Mouse (Mus musculus) left cerebral cortex, adult 8-10 months (tissue): ENCODE measurements around the gene Cd81. TPM values are rescaled to one million over a fixed set of nuclear protein-coding genes. Genes with fewer than 3 reads are reported as not detected.

Source experiments
- DNase-seq, 2 experiments: peaks; one replicate each; pipeline ENCODE4 v3.0.0; 2022; ENCODE audit warnings: low spot score in 2 of 2
- total RNA-seq, 4 experiments: library from RNA; stranded (reverse); gene quantifications; 2 replicates each; pipeline ENCODE4 v1.2.4; 2022

Cd81 gene
- total RNA-seq: 100 to 1,000 TPM; 406 to 526 (median 451) TPM

DNA sequence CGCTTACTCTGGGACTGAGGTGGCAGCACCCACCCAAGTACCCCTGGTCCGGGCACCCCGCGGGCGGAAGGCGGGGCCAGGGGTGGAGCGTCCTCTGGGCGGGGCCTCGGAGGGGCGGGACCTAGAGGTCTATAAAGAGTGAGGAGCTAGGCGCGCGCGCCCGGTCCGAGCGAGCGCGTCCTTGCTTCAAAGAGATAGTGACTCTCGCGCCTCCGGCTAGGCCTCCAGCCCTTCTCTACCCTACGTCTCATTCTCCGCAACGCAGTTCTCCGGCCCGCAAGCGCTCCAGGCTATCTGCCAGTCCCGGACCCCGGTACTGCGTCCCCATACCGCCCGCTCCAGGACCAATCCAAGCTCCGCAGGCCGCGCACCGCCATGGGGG is at the start of gene Cd81:
Gene Cd81 (plus strand): TSS at position 114 of the 382 bp plus-strand sequence.
- peak; percentile 76 for DNase-seq

DNA sequence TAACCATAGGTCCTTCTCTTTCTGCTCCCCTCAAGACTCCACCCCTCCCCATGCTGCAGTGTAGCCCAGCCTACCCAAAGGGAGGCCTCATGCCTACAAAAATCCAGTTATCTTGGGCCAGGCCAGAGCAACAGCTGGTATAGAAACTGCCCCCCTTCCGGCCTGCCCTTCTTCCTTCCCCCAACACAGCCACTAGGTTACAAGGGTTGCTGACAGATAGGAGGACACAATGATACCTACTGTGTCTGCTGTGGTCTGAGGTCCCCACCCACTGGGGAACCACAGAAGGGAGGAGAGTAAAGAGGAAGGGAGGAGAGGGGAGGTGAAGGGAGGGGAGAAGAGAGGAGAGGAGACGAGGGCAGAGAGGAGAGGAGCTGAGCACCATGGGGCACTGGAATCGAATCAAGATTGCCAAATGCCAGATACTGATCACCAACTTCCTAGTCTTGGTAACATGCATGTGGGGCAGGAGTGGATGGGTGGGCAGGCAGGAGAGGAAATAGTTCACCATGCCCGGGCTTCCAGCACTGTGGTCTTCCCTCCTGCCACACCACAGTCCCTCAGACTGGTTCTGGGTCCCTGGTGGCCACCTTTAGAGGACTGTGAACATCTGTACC is 47.7 kb upstream of the Cd81 start, which contains the start of gene Tspan32:
Gene Tspan32 (plus strand): TSS at position 320 of the 617 bp plus-strand sequence.
- no peak for DNase-seq

DNA sequence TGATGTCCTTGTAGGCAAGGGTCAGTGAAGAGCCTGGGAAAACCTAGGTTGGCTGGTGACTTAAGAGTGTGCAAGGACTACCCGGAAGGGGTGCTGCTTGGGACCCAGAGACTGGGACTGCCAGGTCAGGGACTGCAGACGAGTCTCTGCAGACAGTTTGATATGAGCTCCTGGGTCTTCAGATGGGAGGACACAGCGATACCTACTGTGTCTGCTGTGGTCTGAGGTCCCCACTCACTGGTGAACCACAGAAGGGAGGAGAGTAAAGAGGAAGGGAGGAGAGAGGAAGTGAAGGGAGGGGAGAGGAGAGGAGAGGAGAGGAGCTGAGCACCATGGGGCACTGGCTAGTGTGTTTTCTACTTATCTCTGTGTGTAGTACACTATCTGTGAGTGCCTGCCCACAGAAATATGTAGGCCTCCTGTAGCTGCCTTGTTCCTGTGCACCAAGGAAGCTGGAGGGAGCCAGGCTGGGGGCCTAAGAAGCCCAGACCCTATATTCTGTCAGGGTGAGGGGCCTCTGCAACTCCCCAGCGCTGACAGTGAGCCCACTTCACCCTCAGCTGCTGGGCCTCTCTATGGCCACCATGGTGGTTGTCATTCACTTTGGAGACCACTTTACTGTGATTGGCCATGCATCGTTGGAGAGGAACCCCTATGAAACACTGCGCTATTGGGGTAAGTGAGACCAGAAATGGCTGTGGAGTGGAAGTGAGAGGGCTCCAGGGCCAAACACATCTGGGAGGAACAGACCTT is 47.0 kb upstream of the Cd81 start:
- DNase-seq: no peak

DNA sequence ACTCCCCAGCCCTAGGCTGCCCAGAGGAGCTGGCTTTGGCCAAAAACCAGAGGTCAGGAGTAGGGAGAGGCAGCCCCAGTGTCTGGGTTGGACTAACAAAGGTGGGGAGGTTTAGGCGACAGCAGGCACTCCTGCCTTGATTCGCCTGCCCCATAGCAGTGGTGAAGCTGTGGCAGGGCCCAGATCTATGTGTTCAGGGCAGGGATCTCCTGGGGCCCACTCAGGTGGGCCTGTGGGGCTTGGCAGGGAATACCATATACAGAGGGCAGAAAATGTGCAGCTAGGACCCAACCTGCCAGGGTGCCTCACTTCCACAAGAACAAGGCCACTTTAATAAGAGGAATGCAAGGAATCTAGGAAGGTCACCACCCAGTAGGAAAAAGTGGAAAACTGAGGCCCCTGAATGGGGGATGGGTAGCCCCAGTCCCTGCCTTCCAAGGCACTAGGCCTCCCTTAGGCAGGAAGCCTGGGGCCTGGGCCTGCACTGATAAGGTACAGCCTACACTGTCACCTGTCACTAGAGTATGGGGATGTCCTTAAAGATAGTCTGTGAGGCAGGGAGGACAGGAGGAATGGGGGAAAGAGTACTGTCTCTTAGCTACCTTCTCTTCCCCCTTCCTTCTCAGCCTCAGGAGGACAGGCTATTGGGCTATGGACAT is 46.3 kb upstream of the Cd81 start:
- DNase-seq: no peak

DNA sequence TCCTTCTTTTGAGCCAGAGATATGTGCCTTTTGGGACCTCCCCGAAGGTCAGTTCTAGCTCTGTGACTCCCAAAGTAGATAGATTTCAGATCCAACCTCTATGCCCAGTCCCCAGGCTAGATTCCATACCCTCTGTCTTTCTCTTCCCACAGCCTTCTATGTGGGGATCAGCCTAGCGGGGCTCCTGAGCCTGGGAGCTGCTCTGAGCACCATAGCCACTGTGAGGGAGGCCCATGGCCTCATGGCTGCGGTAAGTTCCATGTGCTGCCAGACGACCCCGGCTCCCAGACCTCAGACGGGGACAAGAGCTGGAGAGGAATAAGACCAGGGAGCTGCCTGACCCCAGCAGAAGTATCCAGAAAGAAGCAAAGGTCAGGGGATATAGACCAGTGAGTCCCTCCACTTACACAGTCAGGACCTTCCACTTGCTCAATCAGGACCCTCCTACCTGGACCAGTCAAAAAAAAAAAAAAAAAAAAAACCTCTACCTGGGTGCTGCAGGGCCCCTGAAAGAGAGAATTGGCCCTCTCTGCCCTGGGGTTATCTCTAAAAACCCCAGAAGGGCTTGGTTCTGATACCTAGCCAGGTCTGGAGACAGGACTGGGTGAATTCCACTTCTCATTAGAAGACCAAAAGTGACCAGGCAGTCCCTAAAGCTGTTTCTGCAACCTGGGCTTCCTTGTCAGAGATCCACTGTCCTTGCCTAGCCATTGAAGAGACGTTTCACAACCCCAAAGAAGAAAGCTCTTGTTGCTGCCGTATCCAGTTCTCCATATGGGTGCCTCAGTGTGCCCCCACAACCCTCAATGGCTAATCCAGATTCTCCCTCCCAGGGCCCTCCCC is 45.6 kb upstream of the Cd81 start:
- DNase-seq: no peak

DNA sequence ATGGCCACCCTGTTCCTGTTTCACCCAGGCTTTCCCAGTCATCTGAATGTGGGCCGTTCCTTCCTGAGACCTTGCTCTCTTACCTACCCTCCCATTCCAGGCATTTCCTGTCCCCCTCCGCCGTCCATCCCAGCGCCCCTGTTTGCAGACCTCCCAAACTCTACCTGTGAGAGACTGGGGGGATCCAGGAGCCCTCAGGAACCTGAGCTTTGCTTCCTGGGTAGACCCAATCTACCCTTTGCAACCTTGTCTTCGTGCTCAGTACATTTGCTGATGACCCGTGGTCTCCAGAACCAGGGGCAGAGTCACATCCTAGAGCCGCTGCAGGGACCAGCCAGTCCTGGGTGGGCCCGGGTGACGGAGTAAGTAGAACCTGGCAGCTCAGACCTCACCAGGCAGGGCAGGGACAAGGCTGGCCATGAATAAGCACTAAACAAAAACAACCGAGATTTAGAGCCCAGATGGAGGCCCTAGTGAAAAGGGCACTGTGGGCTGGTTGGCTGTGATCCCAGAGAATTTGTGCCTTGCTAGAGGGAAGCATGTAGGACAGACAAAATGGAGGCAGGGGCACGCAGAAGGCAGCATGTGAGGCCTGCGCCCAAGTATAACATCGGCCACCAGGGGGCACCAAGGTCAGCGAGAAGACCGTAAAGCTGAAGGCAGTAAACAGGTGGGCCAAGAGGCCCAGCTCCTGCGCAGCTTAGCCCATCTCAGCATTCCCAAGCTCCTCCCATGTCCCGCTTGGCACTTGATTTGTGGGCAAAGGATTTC is 44.8 kb upstream of the Cd81 start:
- DNase-seq: peak; percentile 87 to 93

DNA sequence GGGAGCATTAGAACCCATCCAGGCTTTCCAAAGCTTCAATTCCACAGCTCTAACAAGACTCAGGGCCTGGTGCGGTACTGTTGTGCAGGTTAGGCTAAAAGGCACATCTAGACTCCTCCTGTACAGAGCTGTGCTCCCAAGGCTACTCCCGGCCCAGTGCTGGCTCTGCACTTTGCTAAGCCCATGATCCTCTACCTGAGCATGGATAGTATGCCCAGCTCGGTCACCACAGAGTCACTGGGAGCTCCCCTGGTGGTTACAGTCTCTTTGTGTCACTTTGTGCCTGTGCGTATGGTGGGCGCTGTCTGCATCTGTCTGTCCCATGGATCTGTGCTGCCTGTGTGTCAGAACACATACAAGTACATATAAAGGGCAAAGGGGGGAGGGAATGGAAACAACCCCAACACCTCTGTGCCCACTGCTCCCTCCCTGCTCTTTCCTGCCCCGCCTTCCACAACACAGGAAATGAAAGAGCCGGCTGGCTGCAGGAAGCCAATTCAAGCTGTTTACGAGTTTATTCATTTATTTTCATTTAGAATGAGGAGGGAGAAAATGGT is 44.1 kb upstream of the Cd81 start:
- DNase-seq: no peak

DNA sequence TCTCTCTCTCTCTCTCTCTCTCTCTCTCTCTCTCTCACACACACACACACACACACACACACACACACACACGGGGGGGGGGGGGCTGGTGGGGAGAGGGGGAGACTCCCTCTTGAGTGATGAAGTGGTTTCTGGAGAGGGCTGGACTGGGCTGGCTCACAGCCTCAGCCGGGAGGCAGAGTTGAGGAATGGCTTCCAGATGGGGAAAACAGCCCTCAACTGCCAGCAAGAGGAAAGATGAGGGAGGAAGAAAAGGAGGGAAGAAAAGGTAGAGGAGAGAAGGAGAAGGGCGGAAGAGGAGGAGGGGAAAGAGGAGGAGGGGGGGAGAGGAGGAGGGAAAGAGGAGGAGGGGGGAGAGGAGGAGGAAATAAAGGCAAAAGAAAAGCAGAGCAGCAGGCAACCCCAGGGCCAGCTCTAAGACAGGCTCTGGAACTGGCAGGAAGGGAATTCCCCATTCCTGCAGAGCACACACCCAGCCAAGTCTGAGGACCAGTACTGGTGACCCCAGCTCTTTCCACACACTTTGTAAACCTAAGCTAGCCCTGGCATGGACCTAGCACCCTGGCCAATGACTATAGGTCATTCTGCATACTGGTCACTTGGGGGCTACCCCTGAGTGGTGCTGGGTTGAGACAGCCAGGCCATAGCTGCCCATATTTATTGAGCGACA is 43.4 kb upstream of the Cd81 start:
- no peak for DNase-seq

DNA sequence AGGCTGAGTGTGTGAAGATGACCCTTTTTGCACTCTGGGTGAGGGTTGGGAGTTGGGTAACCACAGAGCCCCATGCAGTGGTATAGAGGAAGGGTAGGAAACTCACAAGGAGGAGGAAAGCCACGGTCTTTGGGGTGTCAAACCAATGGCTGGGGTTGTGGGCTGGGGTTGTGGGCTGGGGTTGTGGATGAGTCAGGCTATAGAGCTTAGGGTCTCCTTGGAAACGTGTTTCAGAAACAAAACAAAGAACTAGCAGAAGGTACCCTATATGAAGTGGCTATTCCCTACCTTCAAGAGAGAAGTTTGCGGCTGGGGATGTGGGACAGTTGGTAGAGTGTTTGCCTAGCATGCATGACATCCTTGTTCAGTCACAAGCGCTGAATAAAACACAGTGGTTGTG is 42.5 kb upstream of the Cd81 start:
- DNase-seq: no peak

DNA sequence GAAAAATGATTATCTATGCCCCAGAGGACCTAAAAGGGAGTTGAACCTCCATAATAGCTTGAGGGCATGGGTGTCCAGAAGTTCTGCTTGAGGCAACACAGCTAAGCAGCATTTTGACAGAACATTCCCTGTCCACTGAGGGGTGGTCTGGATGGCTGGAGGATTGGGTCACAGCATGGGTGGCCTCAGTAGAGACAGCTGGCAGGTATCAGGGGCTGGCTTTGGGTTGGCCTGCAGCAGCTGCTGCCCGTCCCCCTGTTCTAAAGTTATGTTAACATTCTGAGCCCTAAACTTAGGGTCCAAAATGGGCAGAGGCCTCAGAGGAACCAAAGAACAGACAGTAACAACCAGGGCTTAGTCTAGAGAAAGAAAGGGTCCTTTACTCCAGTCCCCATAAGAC is 41.3 kb upstream of the Cd81 start:
- DNase-seq: no peak

DNA sequence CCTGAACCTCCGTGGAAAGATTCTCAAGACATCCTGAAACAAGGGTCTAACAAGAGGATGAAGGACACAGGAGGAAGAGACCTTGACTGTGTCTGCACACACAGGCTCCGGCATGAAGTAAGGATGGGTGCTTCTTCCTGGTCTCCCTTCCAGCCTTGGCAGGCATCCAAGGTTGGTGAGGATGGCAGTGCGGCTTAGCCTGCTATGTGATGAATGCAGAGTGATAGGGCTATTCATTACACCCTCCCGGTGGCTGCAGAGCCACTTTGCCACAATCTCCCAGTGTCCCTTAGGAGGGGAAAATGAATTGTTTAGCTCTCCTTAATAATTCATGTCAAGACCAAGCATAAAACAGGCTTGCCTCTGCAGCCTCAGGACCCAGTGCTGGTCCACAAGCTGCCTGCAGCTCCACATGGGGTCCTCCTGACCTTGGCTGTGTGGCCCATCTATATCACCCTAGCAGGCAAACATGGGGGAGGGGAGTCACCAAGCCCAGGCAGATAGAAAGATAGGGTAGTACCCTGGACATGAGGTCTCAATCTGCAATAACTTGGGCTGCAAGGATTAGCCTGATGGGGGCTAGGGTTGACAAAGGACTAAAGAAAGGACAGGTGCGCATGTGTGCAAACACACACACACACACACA is 40.2 kb upstream of the Cd81 start:
- DNase-seq: no peak

DNA sequence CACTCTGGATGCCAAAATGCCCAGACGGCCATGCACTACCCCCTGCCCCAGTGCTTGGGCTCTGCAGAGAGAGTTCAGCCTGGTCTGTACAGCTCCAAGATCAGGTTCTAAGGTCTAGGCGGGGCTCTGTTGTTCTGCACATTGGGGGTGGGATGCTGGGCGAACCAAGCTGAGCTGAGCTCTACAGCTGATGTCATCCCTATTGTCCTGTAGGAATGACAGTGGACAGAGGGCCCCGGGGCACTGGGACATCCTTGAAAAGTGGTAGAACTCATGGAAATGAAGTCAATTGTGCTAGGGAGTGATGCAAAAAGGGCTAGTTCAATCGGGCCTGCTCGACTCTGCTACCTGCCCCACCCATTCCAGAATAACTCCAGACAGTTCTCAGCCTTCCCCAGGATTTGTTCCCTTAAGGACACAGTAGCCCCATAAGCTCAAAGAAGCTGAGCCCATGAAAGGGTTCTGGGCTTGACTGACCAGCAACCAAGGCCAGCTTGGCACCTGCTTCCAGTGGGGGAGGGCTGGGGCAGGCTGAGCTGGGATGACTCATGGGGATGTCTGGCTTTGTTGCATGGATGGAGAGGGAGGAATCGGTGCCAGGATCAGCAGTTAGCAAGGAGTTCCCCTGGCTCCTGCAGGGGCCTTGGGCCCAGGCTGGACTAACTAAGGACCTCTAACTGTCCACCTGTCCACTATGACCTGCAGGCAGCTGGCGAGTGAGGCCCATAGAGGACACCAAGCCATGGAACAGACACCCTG is 38.9 kb upstream of the Cd81 start:
- peak in 1 of 2 experiments; percentile 67 for DNase-seq

DNA sequence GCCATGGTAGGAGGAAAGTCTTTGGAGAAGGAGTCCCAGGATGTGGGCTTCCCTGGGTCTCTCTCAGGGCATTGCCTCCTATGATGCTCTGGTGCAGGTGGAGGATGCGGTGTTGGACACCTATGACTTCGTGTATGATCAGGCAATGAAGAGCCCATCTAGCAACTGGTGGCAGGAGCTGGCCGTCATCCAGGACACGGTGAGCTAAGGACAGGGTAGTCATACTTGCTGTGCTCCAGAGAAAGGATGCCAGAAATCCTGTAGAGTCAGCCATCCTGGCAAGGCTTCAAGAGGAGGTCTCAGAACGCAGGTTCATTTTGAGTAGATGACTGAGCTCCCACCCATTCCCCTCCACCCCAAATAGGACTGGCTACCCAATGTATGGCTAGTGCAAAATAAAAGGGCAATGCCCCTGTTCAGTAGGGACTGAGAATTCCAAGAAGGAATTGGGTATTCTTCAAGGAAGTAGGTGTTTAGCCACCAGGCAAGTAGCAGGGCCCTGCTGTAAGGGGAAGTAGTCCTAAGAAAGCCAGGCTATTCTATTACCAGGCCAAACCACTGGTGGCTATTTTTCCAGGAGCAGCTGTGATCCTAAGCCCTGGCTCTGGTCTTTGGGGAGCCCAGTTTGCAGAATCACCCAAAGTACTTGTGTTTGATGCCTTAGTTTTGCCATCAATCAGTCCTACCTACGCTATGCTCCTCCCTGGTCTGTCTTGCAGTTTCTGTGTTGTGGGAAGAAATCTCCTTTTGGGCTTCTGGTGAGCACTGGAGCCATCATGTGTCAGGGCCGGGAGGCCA is 37.5 kb upstream of the Cd81 start:
- DNase-seq: no peak

DNA sequence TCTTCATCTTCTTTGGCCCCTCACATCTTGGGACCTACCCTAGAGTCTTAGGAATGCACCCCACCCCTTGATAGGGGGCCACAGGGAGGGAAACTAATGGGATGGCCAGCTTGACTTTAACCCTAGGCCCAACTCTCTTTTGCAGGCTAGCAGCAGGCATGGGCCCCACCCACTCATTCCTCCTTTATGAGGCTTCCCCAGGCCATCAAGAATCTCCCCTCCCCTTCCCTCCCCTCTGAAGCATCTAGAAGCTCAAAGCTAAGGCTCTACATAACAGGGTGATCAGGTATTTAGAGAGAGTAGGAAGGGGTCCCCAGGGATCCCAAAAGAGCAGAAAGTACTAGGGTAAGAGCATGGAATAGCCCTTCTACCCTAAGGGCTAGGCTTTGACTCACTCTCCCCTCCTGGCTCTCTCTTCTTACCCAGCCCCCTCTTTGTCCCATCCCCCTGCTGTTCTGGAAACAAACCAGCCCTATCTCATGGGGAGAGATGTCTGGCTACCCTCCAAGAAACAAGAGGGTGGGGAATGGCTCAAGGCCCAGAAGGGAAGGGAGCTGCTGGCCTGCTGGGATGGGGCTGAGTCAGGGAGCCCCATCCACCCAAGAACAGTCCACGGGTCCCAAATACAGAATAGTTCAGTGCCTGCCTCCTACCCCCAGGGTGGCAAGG is 36.6 kb upstream of the Cd81 start:
- DNase-seq: peak in 1 of 2 experiments; percentile 60

DNA sequence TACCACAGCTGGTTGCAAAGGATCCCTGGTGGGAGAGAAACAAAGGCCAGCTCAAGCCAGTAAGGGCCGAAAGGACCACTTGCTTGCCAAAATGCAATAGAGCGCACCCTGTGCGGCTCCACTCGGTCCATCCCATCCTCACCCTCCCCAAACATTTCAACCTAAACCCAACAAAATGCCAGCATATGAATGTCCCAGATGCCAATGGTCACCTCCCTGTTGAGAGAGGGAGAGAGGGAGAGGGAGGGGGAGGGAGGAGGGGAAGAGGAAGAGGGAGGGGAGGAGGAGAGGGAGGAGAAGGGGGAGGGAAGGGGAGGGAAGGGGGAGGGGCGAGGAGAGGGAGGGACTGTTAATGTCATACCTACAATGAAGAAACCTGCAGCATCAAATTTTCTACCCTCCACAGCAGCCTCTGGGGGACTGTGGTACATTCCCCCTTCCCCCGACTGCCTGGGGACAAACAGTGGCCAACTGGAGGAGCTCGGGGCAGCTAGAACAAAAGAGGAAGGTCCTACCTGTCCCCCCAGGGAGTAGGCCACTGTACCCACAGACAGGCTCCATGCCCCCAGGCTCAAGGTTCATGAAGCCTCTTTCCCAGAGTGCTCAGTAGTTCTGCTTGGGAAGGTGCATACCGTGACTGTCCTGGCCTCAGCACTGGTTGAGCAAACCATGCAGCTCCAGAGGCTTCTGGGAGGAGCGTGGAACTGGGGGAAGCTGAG is 36.0 kb upstream of the Cd81 start:
- DNase-seq: no peak

DNA sequence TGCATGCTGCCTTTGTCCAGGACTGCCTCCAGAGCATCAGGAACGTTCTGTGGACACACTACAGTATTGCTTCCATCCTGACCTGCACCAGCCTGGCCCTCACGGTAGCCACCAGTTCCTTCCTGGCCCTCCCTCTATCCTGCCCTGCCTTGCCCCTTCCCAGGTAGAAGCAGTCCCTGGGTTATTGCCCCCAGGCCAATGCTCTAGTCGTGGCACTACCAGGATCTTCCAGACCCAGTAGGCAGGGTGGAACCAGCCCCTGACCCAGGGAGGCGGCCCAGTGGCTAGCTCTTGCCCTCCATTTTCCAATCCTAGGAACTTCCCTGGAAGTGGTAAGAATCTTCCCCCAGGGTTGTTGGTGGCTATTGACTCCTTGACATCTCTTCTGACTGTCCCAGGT is 35.4 kb upstream of the Cd81 start:
- no peak for DNase-seq

DNA sequence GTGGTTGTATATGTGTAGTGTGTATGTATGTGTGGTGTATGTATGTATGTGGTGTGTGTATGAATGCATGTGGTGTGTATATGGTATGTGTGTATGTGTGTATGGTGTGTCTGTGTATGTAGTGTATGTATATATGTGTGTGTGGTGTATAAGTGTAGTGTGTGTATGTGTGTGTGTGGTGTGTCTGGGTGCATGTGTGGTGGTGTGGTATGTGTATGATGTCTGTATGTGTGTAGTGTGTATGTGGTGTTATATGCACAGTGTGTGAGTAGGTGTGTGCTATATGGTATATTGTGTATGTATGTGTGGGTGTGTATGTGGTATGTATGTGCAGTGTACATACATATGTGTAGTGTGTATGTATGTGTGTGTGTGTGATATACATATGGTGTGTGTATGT is 32.5 kb upstream of the Cd81 start:
- DNase-seq: no peak
